Mouse (Mus musculus): ENCODE data around the gene Ptgs1. TPM values are rescaled to one million over a fixed set of nuclear protein-coding genes. Genes with fewer than 3 reads are reported as not detected.

The Ptgs1 gene
- polyA plus RNA-seq, 1 experiment from 2014 or later, result 8.9 TPM

GRCm38 (mm10) chr2:36254445-36254844, 24.2 kb downstream of the Ptgs1 start:
- H3K27me3 ChIP-seq, result no peaks in the 10 kb centered on the region
- no peak overlapping the region for H3K4me3 ChIP-seq
- ATAC-seq (ENCODE audit: insufficient number of reproducible peaks, insufficient read depth, low FRiP score, low TSS enrichment), result no peak
- no peaks in the 10 kb centered on the region for H3K36me3 ChIP-seq
- no peak overlapping the region for H3K27ac ChIP-seq
- H3K4me1 ChIP-seq, result no peaks in the 10 kb centered on the region
- H3K4me2 ChIP-seq (replicated peaks), result no peak overlapping the region
- WGBS, result 73% methylated on average over 2 of the region's 2 CpGs
- no peaks in the 10 kb centered on the region for H3K9me3 ChIP-seq
- H3K9ac ChIP-seq, result no peak overlapping the region

- H3K27ac ChIP-seq, result no peak overlapping the region
- ATAC-seq (ENCODE audit: insufficient number of reproducible peaks, insufficient read depth, low FRiP score, low TSS enrichment), result no peak
- no peak overlapping the region for H3K4me2 ChIP-seq (replicated peaks)
- H3K4me1 ChIP-seq, result no peaks in the 10 kb centered on the region
- H3K9ac ChIP-seq, result no peak overlapping the region
- no peaks in the 10 kb centered on the region for H3K27me3 ChIP-seq
- no peak overlapping the region for H3K4me3 ChIP-seq
- no peaks in the 10 kb centered on the region for H3K9me3 ChIP-seq
- no peaks in the 10 kb centered on the region for H3K36me3 ChIP-seq
These were observed 26.7 kb downstream of the Ptgs1 start for GRCm38 (mm10) chr2:36256931-36257330.

GRCm38 (mm10) chr2:36259382-36259781, 29.2 kb downstream of the Ptgs1 start:
- 77% methylated on average over 4 of the region's 4 CpGs for WGBS
- ATAC-seq (ENCODE audit: insufficient number of reproducible peaks, insufficient read depth, low FRiP score, low TSS enrichment), result no peak
- H3K4me1 ChIP-seq, result no peaks in the 10 kb centered on the region
- no peak overlapping the region for H3K4me2 ChIP-seq (replicated peaks)
- no peaks in the 10 kb centered on the region for H3K36me3 ChIP-seq
- H3K9ac ChIP-seq, result no peak overlapping the region
- H3K4me3 ChIP-seq, result no peak overlapping the region
- H3K27me3 ChIP-seq, result no peaks in the 10 kb centered on the region
- no peaks in the 10 kb centered on the region for H3K9me3 ChIP-seq
- H3K27ac ChIP-seq, result no peak overlapping the region

GRCm38 (mm10) chr2:36259798-36260540, 29.7 kb downstream of the Ptgs1 start:
- H3K36me3 ChIP-seq, result no peaks in the 10 kb centered on the region
- WGBS, result 81% methylated on average over 6 of the region's 6 CpGs
- H3K4me3 ChIP-seq, result no peak overlapping the region
- H3K27ac ChIP-seq, result no peak overlapping the region
- no peaks in the 10 kb centered on the region for H3K4me1 ChIP-seq
- no peak overlapping the region for H3K9ac ChIP-seq
- H3K4me2 ChIP-seq (replicated peaks), result no peak overlapping the region
- no peaks in the 10 kb centered on the region for H3K27me3 ChIP-seq
- no peak for ATAC-seq (ENCODE audit: insufficient number of reproducible peaks, insufficient read depth, low FRiP score, low TSS enrichment)
- no peaks in the 10 kb centered on the region for H3K9me3 ChIP-seq

GRCm38 (mm10) chr2:36262025-36262424, 31.8 kb downstream of the Ptgs1 start:
- Histone ChIP-seq H3K9me3 (no peaks in the 10 kb centered on the region), H3K4me2 (replicated peaks) (no peak overlapping the region), H3K9ac (no peak overlapping the region), H3K4me1 (no peaks in the 10 kb centered on the region), H3K27ac (no peak overlapping the region), H3K27me3 (no peaks in the 10 kb centered on the region), H3K36me3 (no peaks in the 10 kb centered on the region), H3K4me3 (no peak overlapping the region)
- ATAC-seq (ENCODE audit: insufficient number of reproducible peaks, insufficient read depth, low FRiP score, low TSS enrichment), result no peak
- WGBS, result 81% methylated on average over 4 of the region's 4 CpGs

- ATAC-seq (ENCODE audit: insufficient number of reproducible peaks, insufficient read depth, low FRiP score, low TSS enrichment), result no peak
- no peak overlapping the region for H3K27ac ChIP-seq
- H3K36me3 ChIP-seq, result no peaks in the 10 kb centered on the region
- no peaks in the 10 kb centered on the region for H3K9me3 ChIP-seq
- H3K27me3 ChIP-seq, result no peaks in the 10 kb centered on the region
- 71% methylated on average over 3 of the region's 3 CpGs for WGBS
- H3K9ac ChIP-seq, result no peak overlapping the region
- H3K4me1 ChIP-seq, result no peaks in the 10 kb centered on the region
- no peak overlapping the region for H3K4me2 ChIP-seq (replicated peaks)
- H3K4me3 ChIP-seq, result no peak overlapping the region
These were observed 39.2 kb downstream of the Ptgs1 start for GRCm38 (mm10) chr2:36269458-36269857.

GRCm38 (mm10) chr2:36270186-36270585, 40.0 kb downstream of the Ptgs1 start:
- H3K9me3 ChIP-seq, result no peaks in the 10 kb centered on the region
- H3K4me3 ChIP-seq, result no peak overlapping the region
- H3K27ac ChIP-seq, result no peak overlapping the region
- ATAC-seq (ENCODE audit: insufficient number of reproducible peaks, insufficient read depth, low FRiP score, low TSS enrichment), result no peak
- no peaks in the 10 kb centered on the region for H3K4me1 ChIP-seq
- no peak overlapping the region for H3K9ac ChIP-seq
- H3K27me3 ChIP-seq, result no peaks in the 10 kb centered on the region
- WGBS, result 47% methylated on average over 2 of the region's 2 CpGs
- H3K4me2 ChIP-seq (replicated peaks), result no peak overlapping the region
- no peaks in the 10 kb centered on the region for H3K36me3 ChIP-seq

GRCm38 (mm10) chr2:36271085-36271484, 40.9 kb downstream of the Ptgs1 start:
- 81% methylated on average over 4 of the region's 4 CpGs for WGBS
- Histone ChIP-seq H3K36me3 (no peaks in the 10 kb centered on the region), H3K4me2 (replicated peaks) (no peak overlapping the region), H3K9me3 (no peaks in the 10 kb centered on the region), H3K27ac (no peak overlapping the region), H3K9ac (no peak overlapping the region), H3K4me3 (no peak overlapping the region), H3K27me3 (no peaks in the 10 kb centered on the region), H3K4me1 (no peaks in the 10 kb centered on the region)
- no peak for ATAC-seq (ENCODE audit: insufficient number of reproducible peaks, insufficient read depth, low FRiP score, low TSS enrichment)

GRCm38 (mm10) chr2:36272288-36272950, 42.2 kb downstream of the Ptgs1 start:
- no peak overlapping the region for H3K9ac ChIP-seq
- H3K4me1 ChIP-seq, result no peaks in the 10 kb centered on the region
- H3K27me3 ChIP-seq, result no peaks in the 10 kb centered on the region
- H3K27ac ChIP-seq, result no peak overlapping the region
- ATAC-seq (ENCODE audit: insufficient number of reproducible peaks, insufficient read depth, low FRiP score, low TSS enrichment), result no peak
- H3K4me3 ChIP-seq, result no peak overlapping the region
- H3K36me3 ChIP-seq, result no peaks in the 10 kb centered on the region
- WGBS, result 80% methylated on average over 6 of the region's 6 CpGs
- H3K4me2 ChIP-seq (replicated peaks), result no peak overlapping the region
- H3K9me3 ChIP-seq, result no peaks in the 10 kb centered on the region

GRCm38 (mm10) chr2:36276454-36276853, 46.2 kb downstream of the Ptgs1 start:
- Histone ChIP-seq H3K27me3 (no peaks in the 10 kb centered on the region), H3K9me3 (no peaks in the 10 kb centered on the region), H3K9ac (no peak overlapping the region), H3K4me3 (no peak overlapping the region), H3K36me3 (no peaks in the 10 kb centered on the region), H3K27ac (no peak overlapping the region), H3K4me2 (replicated peaks) (no peak overlapping the region), H3K4me1 (no peaks in the 10 kb centered on the region)
- 33% methylated on average over 4 of the region's 4 CpGs for WGBS
- no peak for ATAC-seq (ENCODE audit: insufficient number of reproducible peaks, insufficient read depth, low FRiP score, low TSS enrichment)

- no peak overlapping the region for H3K9ac ChIP-seq
- H3K36me3 ChIP-seq, result no peaks in the 10 kb centered on the region
- H3K27ac ChIP-seq, result no peak overlapping the region
- H3K9me3 ChIP-seq, result no peaks in the 10 kb centered on the region
- WGBS, result 66% methylated on average over 3 of the region's 3 CpGs
- no peaks in the 10 kb centered on the region for H3K4me1 ChIP-seq
- H3K4me3 ChIP-seq, result no peak overlapping the region
- no peak for ATAC-seq (ENCODE audit: insufficient number of reproducible peaks, insufficient read depth, low FRiP score, low TSS enrichment)
- no peaks in the 10 kb centered on the region for H3K27me3 ChIP-seq
- no peak overlapping the region for H3K4me2 ChIP-seq (replicated peaks)
These were observed 48.5 kb downstream of the Ptgs1 start for GRCm38 (mm10) chr2:36278760-36279159.

- Histone ChIP-seq H3K4me3 (no peak overlapping the region), H3K36me3 (no peaks in the 10 kb centered on the region), H3K4me2 (replicated peaks) (no peak overlapping the region), H3K9me3 (no peaks in the 10 kb centered on the region), H3K27ac (no peak overlapping the region), H3K27me3 (no peaks in the 10 kb centered on the region), H3K9ac (no peak overlapping the region), H3K4me1 (no peaks in the 10 kb centered on the region)
- WGBS, result 91% methylated on average over 1 of the region's 1 CpGs
- ATAC-seq (ENCODE audit: insufficient number of reproducible peaks, insufficient read depth, low FRiP score, low TSS enrichment), result no peak
These were observed 50.9 kb downstream of the Ptgs1 start for GRCm38 (mm10) chr2:36281138-36281537.

Measured in embryonic facial prominence, embryonic 12.5 days (tissue).